Mouse (Mus musculus) adrenal gland, postnatal 25 days (tissue): ENCODE measurements around the gene Ulk1. TPM values are rescaled to one million over a fixed set of nuclear protein-coding genes. Genes with fewer than 3 reads are reported as not detected.
"Not testable (repeated sequence)": the region's sequence is repeated elsewhere in the genome, so short reads cannot be mapped to it uniquely, and the experiment has no call there.

Source experiments
- DNase-seq: peaks from one replicate; pipeline ENCODE4 v3.0.0; 2021; ENCODE audit warnings: mixed read lengths
- total RNA-seq: library from RNA; stranded (reverse); gene quantifications from 2 replicates; pipeline ENCODE4 v1.2.3, GENCODE M21; 2021

Ulk1 gene
- total RNA-seq, 1 experiment from 2014 or later: 61.5 TPM

- no peak for DNase-seq
Observed at GRCm38 (mm10) chr5:110804012-110804743, 5.7 kb downstream of the Ulk1 start.

DNA sequence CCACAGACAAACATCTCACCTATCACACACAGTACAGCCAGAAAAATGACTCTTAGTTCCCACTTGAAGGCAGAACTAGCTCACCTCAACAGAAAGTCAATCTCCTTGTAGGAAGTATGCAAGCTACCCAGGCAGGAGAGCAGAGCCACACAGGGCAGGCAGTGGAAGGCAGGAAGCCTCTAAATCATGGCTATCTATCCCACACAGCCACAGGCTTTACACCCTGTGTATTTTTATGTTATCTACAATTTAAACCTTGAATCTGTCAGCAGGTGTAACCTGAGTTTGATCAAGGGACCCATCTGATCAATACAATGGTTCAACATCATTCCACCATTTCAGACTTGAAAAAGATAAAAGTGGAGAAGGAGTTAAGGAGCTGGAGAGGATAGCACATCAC, 7.1 kb downstream of the Ulk1 start:
- DNase-seq: no peak

- DNase-seq: no peak
Observed at GRCm38 (mm10) chr5:110802186-110802585, 7.7 kb downstream of the Ulk1 start.

- DNase-seq: no peak
Observed at GRCm38 (mm10) chr5:110801036-110801624, 8.8 kb downstream of the Ulk1 start.

GRCm38 (mm10) chr5:110797696-110798095, 12.2 kb downstream of the Ulk1 start:
- DNase-seq: no peak

- no peak for DNase-seq
Observed at GRCm38 (mm10) chr5:110794363-110794762, 15.5 kb downstream of the Ulk1 start.

- DNase-seq: no peak
Observed at GRCm38 (mm10) chr5:110788684-110789083, 21.2 kb downstream of the Ulk1 start.

DNA sequence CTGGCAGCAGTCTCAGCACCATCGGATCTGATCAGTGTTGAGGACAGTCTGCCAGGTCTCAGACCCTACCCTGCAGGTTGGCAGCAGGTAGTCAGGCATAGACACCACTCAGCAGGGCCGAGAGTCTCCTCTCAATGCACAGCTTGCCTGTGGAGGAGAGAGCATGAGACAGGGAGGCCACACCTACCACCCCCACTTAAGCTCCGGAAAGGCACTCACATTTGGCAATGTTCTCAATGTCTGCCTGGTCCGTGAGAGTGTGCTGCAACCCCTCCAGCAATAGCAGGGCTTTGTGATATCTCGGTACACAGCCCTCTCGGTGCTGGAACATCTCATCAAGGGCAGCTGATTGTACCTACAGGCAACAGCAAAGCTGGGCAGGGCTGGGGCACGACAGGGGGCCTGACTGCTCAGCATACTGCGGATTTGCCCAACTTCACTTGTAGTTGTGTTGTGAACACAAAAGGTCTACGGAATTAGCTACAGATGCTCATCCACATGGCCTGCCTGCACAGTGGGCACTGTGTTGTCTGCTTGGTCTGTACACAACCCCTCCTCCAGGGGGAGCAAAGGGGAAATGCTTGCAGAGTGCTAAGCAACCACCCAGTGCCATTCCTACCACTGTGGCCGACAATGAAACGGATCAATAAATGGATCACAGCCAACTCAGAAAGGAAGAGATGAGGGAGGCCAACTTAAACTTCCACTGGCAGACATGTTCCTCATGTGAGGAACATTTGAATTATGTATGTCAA, 23.6 kb downstream of the Ulk1 start:
- no peak for DNase-seq

GRCm38 (mm10) chr5:110783150-110783549, 26.7 kb downstream of the Ulk1 start:
- DNase-seq: no peak

DNA sequence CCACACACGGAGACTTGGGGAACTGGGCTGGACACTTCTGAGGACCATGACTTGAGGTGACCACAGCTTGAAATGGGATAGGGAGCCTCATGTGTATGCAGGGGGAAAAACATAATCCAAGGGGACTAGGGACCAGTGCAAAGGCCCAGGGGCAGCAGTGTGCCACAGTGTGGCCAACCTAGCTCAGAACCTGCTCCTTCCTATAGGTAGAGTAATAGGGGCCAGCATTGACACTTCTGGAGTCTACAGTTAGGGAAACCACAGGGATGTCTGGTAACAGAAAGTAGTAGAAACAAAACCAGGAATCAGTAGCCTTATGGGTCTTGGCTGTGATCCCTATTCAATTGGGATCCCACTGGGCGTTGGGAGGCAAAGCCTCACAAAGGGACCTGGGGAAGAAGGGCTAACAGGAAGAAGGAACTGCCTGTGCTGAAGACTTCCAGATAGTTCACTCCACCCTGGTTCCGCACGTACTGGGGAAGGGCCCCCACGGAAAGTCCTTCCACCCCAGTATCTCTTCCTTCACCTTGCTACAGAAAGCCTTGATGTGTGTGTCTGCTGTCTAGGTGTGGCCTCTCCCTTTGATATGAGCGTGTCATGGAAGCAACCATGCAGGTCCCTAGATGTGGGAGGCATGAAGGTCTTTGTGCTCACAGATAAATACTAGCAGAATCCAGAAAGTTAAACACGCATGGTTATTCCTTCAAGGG, 28.2 kb downstream of the Ulk1 start:
- DNase-seq: no peak

DNA sequence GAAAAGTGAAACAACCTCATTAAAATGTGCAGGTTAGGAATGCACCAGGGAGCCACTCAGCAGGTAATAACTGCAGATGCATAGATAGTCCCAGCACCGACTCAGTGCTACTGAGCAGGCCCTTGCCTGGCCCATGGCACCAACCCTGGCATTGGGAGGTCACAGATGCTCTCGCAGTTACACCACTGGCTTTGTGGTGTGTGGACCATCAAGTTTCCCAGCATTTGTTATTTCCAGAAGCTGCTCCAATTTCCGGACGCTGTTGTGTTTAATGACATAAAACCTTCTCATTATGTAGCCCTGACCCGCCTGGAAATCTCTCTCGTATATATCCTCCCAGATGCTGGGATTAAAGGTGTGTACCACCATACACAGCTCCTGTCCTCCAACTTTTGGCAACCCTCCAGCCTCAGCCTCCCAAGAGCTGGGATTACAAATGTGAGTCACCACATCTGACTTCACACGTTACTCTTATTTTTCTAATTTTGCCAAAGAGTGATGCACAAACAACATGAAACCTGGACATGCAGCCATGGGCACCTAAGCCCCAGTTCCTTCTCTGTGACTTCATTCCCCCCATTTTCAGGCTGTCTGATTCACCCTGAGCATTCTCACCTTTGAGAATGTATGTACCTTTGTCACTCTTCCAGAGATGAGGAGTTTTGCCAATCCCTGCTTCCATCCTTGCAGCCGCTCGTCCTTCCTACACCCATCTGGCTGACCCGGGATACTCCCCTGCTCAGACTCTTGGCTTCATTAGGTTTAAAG, 29.0 kb downstream of the Ulk1 start:
- no peak for DNase-seq

DNA sequence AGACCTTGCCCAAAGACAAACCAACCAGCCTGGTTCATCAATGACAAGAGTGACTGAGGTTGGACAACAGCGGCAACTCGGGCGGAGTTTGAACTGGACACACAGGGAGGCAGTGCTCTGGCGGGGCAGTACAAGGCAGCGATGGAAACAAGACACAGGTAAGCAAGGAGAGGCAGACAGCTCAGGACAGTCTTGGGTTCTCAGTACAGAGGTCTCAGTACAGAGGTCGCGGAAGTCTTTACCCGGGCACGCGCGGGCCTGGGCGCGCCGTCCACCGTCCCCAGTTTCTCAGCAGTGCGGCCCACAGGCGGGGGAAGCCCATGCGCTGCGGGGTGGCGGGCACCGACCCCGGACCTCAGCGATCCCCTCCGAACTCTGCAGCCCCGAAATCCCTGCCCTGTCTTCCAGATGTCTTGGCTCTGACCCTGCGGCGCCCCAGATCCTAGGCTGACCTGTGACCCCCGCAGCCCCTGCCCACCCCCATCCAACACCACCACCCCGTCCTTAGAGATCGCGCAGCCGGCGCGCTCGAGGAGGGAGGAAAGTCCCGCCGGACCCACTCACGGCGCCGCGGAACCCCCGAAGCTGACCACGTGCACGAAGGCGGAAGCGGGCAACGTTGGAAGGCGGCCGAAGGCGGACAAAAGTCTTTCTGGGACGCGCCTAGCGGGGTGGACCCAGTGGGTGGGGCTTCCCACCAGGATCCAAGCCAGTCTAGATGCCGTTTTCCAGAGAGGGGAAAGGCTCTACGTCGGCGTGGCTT, 29.7 kb downstream of the Ulk1 start, which contains the start of gene Pus1:
TSS of gene Pus1 (minus strand) at position 662 of the 763 bp plus-strand sequence.
- DNase-seq: peak; percentile 95

- no peak for DNase-seq
Observed at GRCm38 (mm10) chr5:110779276-110779997, 30.5 kb downstream of the Ulk1 start.

GRCm38 (mm10) chr5:110778263-110778662, 31.6 kb downstream of the Ulk1 start:
- no peak for DNase-seq

GRCm38 (mm10) chr5:110776141-110776540, 33.8 kb downstream of the Ulk1 start:
- no peak for DNase-seq

DNA sequence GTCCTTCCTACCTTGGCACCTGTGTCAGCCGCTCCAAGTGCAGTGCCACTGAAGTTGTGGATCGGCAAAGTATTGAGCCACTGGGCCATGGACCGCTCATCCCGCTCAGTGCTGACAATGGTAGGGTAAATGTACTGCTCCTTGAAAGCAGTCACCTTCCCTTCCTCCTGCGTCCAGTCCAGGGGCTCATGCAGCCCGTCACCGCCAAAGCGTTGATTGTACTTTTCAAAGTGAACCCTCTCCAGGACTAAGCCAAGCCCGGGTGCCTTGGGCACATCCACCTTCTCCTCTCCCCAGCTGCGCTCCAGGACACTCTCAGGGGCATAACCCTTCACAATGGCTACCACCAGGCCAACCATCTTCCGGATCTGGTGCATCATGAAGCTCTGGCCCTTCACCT, 35.4 kb downstream of the Ulk1 start:
- no peak for DNase-seq

GRCm38 (mm10) chr5:110772945-110773344, 37.0 kb downstream of the Ulk1 start:
- not testable (repeated sequence) for DNase-seq

DNA sequence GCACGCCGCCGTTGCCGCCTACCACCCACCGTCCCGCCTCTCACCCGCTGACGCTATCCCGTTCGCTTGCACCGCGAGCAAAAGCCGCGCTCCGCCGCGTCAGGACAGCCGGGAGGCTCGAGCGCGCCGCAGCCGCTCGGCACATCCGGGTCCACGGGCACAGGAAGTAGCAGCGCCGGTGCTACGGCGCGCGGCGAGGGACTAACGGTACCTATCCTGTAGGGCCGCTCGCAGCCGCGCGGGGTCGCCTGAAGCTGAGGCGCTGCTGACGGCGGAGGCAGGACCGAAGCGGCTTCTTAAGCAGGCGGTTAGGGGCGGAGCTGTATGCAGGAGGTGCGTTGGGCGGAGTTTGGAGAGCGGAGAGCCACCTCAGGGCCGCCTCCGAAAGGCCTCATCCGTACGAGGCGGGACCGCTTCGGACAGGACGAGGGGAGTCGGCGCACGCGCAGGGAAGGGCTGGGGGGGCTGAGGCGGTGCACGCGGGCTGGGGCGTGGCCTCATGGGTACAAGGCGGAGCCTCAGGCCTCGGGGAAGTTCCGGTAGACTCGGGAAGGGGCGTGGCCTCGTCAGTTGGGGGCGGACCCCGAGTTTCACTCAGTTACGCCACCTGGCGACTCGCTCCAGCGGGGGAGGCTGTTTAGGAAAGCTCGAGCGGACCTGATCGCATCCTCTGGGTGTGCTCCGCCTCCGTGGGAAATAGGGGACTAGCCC, 39.3 kb downstream of the Ulk1 start, which contains the start of gene Ep400:
TSS of gene Ep400 (minus strand) at position 270 of the 711 bp plus-strand sequence.
- DNase-seq: peak; percentile 100

GRCm38 (mm10) chr5:110770031-110770445, 39.9 kb downstream of the Ulk1 start:
- no peak for DNase-seq
